Mouse (Mus musculus) lung, postnatal 0 days (tissue): ENCODE data around the gene Olfr1423. TPM values are rescaled to one million over a fixed set of nuclear protein-coding genes. Genes with fewer than 3 reads are reported as not detected.

Experiments
- ATAC-seq: fragments of 200-750 bp; cut with Nextera tagmentation; 2 replicates; pipeline ENCODE4 v1.8.0; 2017; ENCODE audit warnings: moderate library complexity
- DNase-seq: peaks from one replicate; pipeline ENCODE4 v3.0.0-alpha.2; 2016; ENCODE audit warnings: low spot score
- H3K27ac ChIP-seq: fragments of 300-500 bp; sonication (generic); 2 replicates; pipeline ENCODE4 v1.5.1; 2014; ENCODE audit warnings: antibody characterized with exemption, mild to moderate bottlenecking, low read length, mixed read lengths
- H3K27me3 ChIP-seq: fragments of 300-500 bp; sonication (generic); replicated peaks from 2 replicates; pipeline ENCODE4 v1.6.1; 2014; ENCODE audit warnings: low read length, mixed read lengths; ENCODE audit not compliant: insufficient read depth
- H3K36me3 ChIP-seq: fragments of 300-500 bp; sonication (generic); 2 replicates; pipeline ENCODE4 v1.6.1; 2014; ENCODE audit warnings: low read length, mixed read lengths; ENCODE audit not compliant: insufficient read depth
- H3K4me1 ChIP-seq: fragments of 300-500 bp; sonication (generic); 2 replicates; pipeline ENCODE4 v1.6.1; 2014; ENCODE audit warnings: antibody characterized with exemption, low read depth, low read length, mixed read lengths; ENCODE audit not compliant: insufficient read depth
- H3K4me2 ChIP-seq: fragments of 300-500 bp; sonication (generic); replicated peaks from 2 replicates; pipeline ENCODE4 v1.6.1; 2014; ENCODE audit warnings: low read depth, mild to moderate bottlenecking, low read length, moderate library complexity, mixed read lengths
- H3K4me3 ChIP-seq: fragments of 300-500 bp; sonication (generic); 2 replicates; pipeline ENCODE4 v1.5.1; 2014; ENCODE audit warnings: low read depth, low read length
- H3K9ac ChIP-seq: fragments of 300-500 bp; sonication (generic); replicated peaks from 2 replicates; pipeline ENCODE4 v1.6.1; 2014; ENCODE audit warnings: low read depth, mild to moderate bottlenecking
- H3K9me3 ChIP-seq: fragments of 300-500 bp; sonication (generic); 2 replicates; pipeline ENCODE4 v1.6.1; 2016; ENCODE audit warnings: low read length, mixed read lengths
- CTCF ChIP-seq: IDR thresholded peaks from 2 replicates; pipeline ENCODE4 v1.5.1; 2016; ENCODE audit warnings: antibody characterized with exemption, mild to moderate bottlenecking
- EP300 ChIP-seq: IDR thresholded peaks from 2 replicates; pipeline ENCODE4 v1.6.1; 2016; ENCODE audit warnings: antibody characterized with exemption, mild to moderate bottlenecking, control low read depth
- WGBS: fragments of 180-500 bp; shearing (Covaris S2); extraction: QIAGEN DNeasy Blood & Tissue Kit; methylation state at CpG from one replicate; pipeline ENCODE4 v1.1.7; 2014; 5-methylcytosine and 5-hydroxymethylcytosine counted together
- polyA plus RNA-seq: library from polyadenylated mRNA; unstranded; fragments of >200 nt; fragmentation: Nextera tagmentation; extraction: Ambion mirVana; gene quantifications from 2 replicates; pipeline ENCODE4 v1.2.1, GENCODE M21; 2015

Gene Olfr1423
- polyA plus RNA-seq, 1 experiment from 2014 or later: not detected

- Histone ChIP-seq H3K4me1 (peaks cover 4% of the 10 kb centered on the region; the same call in 1 of the 2 replicates), H3K4me3 (no peak overlapping the region), H3K36me3 (no peaks in the 10 kb centered on the region), H3K27me3 (no peaks in the 10 kb centered on the region), H3K4me2 (peak overlapping the region; percentile 12; the same call in 1 of the 2 replicates), H3K27ac (no peak overlapping the region), H3K9me3 (no peaks in the 10 kb centered on the region), H3K9ac (no peak overlapping the region)
- ATAC-seq (no peak), DNase-seq (no peak)
- no peak for TF ChIP-seq EP300
- TF ChIP-seq CTCF: no peak
- 48% methylated on average over 14 of the region's 14 CpGs for WGBS
These were observed 38.3 kb downstream of the Olfr1423 start for GRCm38 (mm10) chr19:12002791-12003190.

GRCm38 (mm10) chr19:12002125-12002524 is 39.0 kb downstream of the Olfr1423 start:
- no peaks in the 10 kb centered on the region for H3K36me3 ChIP-seq
- no peaks in the 10 kb centered on the region for H3K27me3 ChIP-seq
- no peak overlapping the region; the same call in 1 of the 2 replicates for H3K4me2 ChIP-seq
- peak; percentile 22 for ATAC-seq
- H3K27ac ChIP-seq: no peak overlapping the region
- H3K4me3 ChIP-seq: no peak overlapping the region
- no peaks in the 10 kb centered on the region for H3K9me3 ChIP-seq
- TF ChIP-seq CTCF: no peak
- TF ChIP-seq EP300: no peak
- peak; percentile 69 for DNase-seq
- WGBS: 3% methylated on average over 11 of the region's 11 CpGs
- H3K4me1 ChIP-seq: no peaks in the 10 kb centered on the region
- H3K9ac ChIP-seq: no peak overlapping the region

- DNase-seq: no peak
- H3K4me2 ChIP-seq: no peak overlapping the region
- H3K9me3 ChIP-seq: no peaks in the 10 kb centered on the region
- no peak overlapping the region for H3K27ac ChIP-seq
- no peaks in the 10 kb centered on the region for H3K36me3 ChIP-seq
- no peaks in the 10 kb centered on the region for H3K27me3 ChIP-seq
- H3K4me1 ChIP-seq: no peaks in the 10 kb centered on the region
- H3K4me3 ChIP-seq: no peak overlapping the region
- 26% methylated on average over 3 of the region's 3 CpGs for WGBS
- no peak overlapping the region for H3K9ac ChIP-seq
- no peak for ATAC-seq
- no peak for TF ChIP-seq CTCF
- no peak for TF ChIP-seq EP300
These were observed 39.4 kb downstream of the Olfr1423 start for GRCm38 (mm10) chr19:12001686-12002085.

- ATAC-seq (no peak), DNase-seq (no peak)
- TF ChIP-seq EP300 (no peak), CTCF (no peak)
- Histone ChIP-seq H3K27ac (no peak overlapping the region), H3K4me3 (no peak overlapping the region), H3K9ac (no peak overlapping the region), H3K27me3 (no peaks in the 10 kb centered on the region), H3K4me1 (no peaks in the 10 kb centered on the region), H3K36me3 (peaks cover 17% of the 10 kb centered on the region), H3K9me3 (no peaks in the 10 kb centered on the region), H3K4me2 (no peak overlapping the region)
- WGBS: 67% methylated on average over 2 of the region's 2 CpGs
These were observed 45.2 kb downstream of the Olfr1423 start for GRCm38 (mm10) chr19:11995722-11996448.

- H3K36me3 ChIP-seq: peaks cover 27% of the 10 kb centered on the region
- WGBS: 89% methylated on average over 6 of the region's 6 CpGs
- H3K4me3 ChIP-seq: no peak overlapping the region
- TF ChIP-seq EP300 (no peak), CTCF (no peak)
- no peak overlapping the region for H3K9ac ChIP-seq
- no peaks in the 10 kb centered on the region for H3K4me1 ChIP-seq
- DNase-seq (no peak), ATAC-seq (no peak)
- no peak overlapping the region for H3K4me2 ChIP-seq
- H3K27me3 ChIP-seq: no peaks in the 10 kb centered on the region
- H3K27ac ChIP-seq: no peak overlapping the region
- H3K9me3 ChIP-seq: no peaks in the 10 kb centered on the region
These were observed 46.2 kb downstream of the Olfr1423 start for GRCm38 (mm10) chr19:11994703-11995431.

- WGBS: 84% methylated on average over 10 of the region's 10 CpGs
These were observed 48.6 kb downstream of the Olfr1423 start for GRCm38 (mm10) chr19:11992441-11993029.

More at GRCm38 (mm10) chr19:11992441-11993029, 48.6 kb downstream of the Olfr1423 start:
- H3K4me1 ChIP-seq: no peaks in the 10 kb centered on the region
- no peak overlapping the region for H3K9ac ChIP-seq
- H3K27ac ChIP-seq: no peak overlapping the region
- peaks cover 29% of the 10 kb centered on the region for H3K36me3 ChIP-seq
- no peak overlapping the region for H3K4me2 ChIP-seq
- H3K4me3 ChIP-seq: no peak overlapping the region
- no peaks in the 10 kb centered on the region for H3K9me3 ChIP-seq
- TF ChIP-seq CTCF (no peak), EP300 (no peak)
- H3K27me3 ChIP-seq: no peaks in the 10 kb centered on the region
- no peak for ATAC-seq
- no peak for DNase-seq
